Mouse (Mus musculus) adrenal gland (tissue): Measurements from ENCODE around the gene Hsp90aa1.
"Not testable (repeated sequence)": the region's sequence is repeated elsewhere in the genome, so short reads cannot be mapped to it uniquely, and the experiment has no call there.

Experiments used
- intact Hi-C: fragments of 180-260 bp; cut with DNase I; formaldehyde crosslinking; loops from one replicate; pipeline ENCODE4 v1.15.1; 2025
- long read RNA-seq, 2 experiments: library from polyadenylated mRNA; unstranded; transcript quantifications; one replicate each; pipeline ENCODE4 v2.0.0; 2020; ENCODE audit warnings: borderline replicate concordance in 1 of 2; ENCODE audit not compliant: insufficient replicate concordance in 1 of 2

Gene Hsp90aa1
- long read RNA-seq, experiment 1, transcript Hsp90aa1-206 (3 exons, 924 nt) = major isoform, 9 of 159 reads
- long read RNA-seq, experiment 1, partial matches to known transcripts = 145 of 159 reads
- long read RNA-seq, experiment 1, other reads (novel, unspliced or antisense) = 3 of 159 reads
- long read RNA-seq, experiment 2, transcript Hsp90aa1-206 (3 exons, 924 nt) = major isoform, 17 of 203 reads
- long read RNA-seq, experiment 2, partial matches to known transcripts = 177 of 203 reads
- long read RNA-seq, experiment 2, other reads (novel, unspliced or antisense) = 5 of 203 reads

DNA sequence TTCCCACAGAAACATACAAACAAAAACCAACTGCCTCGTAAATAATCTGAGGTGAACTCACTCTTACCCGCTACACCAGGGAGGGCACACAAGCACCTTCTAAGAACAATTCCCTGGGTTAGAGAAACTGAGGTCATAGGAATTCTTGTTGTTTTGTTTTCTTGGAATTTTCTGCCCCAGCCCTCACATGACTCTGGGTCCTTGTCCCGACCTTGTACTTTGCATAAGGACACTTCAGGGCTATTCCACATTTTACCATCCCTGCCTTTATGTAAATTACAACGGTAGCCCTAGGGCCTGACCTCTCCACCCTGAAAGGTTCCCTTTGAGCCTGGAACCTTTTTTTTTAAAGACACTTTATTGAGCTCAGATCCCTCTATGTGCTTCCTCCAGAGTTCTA, at the start of gene Hsp90aa1:
TSS of gene Hsp90aa1 (minus strand) at position 173 of the 400 bp plus-strand sequence.
- intact Hi-C loops = loop anchor here (5.0 to 10.0 kb wide), 2 partner anchors 105 to 248 kb away; no protein-coding TSS in a partner anchor

GRCm38 (mm10) chr12:110750770-110751439, 48.4 kb upstream of the Hsp90aa1 start:
- intact Hi-C loops = no loop called here

DNA sequence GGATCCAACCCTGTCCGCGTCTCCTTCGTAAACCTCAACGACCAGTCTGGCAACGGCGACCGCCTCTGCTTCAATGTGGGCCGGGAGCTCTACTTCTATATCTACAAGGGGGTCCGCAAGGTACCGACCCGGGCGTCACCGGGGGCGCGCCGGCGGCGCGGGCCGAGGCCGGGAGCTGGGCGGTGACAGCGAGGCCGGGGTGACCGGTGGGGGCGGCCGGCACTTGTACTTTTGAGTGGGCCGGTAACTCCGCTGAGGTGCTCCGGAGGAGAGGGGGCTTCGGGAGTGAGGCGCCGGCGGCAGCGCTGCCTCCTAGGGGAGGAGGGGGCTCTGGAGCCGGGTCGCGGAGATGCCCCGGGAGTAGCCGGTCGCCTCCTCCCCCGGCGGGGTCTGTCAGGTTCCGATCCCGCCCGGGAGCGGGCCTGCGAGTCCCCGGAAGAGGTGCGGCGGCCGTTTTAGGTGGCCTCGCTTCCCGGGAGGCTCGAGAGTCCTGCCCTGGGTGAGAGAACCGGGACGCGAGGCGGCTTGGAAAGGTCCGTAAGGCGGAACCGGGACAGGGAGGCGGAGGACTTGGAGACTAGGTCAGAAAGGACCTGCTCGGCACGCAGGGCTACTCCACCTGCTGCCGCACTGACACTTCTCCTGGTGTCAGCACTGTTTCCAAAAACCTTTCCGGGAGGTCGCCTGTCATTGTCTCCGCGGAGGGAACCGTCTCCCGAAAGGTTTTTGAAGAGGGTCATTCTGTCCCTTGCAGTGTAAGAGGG, 35.8 kb upstream of the Hsp90aa1 start:
- intact Hi-C loops = loop anchor here (2.0 to 5.0 kb wide), 2 partner anchors 34 to 102 kb away; partner anchors contain the start of gene Mok

DNA sequence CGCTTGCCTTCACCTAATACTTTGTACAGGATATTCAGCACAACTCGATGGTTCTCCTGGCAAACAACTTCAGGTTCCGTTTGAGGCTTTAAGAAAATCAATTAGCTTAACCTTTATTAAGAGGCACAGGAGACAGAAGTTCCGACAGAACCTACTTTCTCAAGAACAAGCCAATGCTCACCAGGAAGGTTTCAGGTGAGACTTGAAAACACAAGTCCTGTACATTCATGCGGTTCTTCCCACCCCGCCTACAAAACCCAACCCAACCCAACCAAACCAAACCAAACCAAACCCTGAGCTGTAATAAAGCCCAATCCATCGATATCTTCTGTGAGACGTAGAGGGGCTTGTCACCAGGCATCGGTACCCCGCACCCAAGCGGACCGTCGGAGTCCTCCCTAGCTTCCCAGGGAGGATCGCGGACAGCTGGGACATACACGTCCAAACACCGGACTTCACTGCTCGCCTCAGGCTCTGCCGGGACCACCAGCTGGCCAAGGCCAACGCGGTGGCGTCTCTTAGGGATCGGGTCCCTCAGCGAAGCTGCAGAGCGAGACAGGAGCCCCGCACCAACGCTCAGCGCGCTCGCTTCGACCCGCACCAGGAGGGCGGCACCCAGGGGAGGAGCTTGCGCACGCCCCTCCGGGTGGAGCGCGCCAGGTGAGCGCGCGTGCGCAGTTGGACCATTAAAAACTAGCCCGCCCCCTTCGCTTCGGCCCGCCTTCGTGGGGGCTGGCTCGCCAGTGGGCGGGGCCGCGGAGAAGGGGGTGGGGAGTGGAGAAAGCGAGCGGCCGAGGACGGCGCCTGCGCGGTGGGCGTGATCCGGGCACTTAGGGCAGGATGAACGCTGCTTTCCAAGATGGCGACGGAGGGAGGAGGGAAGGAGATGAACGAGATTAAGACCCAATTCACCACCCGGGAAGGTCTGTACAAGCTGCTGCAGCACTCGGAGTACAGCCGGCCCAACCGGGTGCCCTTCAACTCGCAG, 34.9 kb upstream of the Hsp90aa1 start, which contains the start of gene Wdr20:
TSS of gene Wdr20 (plus strand) at position 775 of the 988 bp plus-strand sequence.
- intact Hi-C loops = loop anchor here (2.0 to 5.0 kb wide), 2 partner anchors 35 to 103 kb away; partner anchors contain the start of gene Mok

- intact Hi-C loops = loop anchor here (5.0 kb wide), 1 partner anchor 36 kb away; no protein-coding TSS in a partner anchor
Observed at GRCm38 (mm10) chr12:110736641-110737040, 34.1 kb upstream of the Hsp90aa1 start.

DNA sequence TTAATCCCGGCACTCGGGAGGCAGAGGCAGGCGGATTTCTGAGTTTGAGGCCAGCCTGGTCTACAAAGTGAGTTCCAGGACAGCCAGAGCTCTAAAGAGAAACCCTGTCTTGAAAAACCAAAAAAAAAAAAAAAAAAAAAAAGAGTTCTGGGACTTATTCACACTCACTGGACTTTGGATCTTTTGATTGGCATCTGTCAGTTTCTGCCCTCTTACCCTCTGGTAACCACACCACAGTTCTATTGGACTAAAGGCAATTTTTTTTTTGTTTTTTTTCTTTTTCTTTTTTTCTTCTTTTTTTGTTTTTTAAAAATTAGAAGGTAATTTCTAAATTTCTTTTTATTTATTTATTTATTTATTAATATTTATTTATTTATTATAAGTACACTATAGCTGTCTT, 30.7 kb upstream of the Hsp90aa1 start:
- intact Hi-C loops = not testable (repeated sequence)

- intact Hi-C loops = no loop called here
Observed at GRCm38 (mm10) chr12:110726428-110726827, 23.9 kb upstream of the Hsp90aa1 start.

DNA sequence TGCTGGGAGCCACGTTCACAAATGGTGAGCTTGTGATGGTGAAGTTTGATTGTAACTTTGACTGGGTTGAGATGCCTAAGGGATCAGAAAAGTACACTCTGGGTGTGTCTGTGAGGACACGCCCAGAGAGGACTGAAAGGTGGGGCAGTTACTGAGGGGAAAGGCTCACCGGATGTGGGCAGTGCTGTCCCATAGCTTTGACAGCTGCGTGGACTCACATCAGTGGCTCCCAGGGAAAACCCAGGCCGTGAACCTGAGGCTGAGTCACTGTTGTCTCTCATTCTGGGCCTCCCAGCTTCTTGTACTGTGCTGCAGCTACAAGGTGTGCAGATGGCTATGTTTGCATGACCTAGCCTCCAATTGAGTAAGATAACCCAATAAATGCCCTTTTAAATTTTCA, 23.0 kb upstream of the Hsp90aa1 start:
- intact Hi-C loops = no loop called here

- intact Hi-C loops = no loop called here
Observed at GRCm38 (mm10) chr12:110725051-110725450, 22.5 kb upstream of the Hsp90aa1 start.

GRCm38 (mm10) chr12:110716004-110716403, 13.5 kb upstream of the Hsp90aa1 start:
- intact Hi-C loops = no loop called here

DNA sequence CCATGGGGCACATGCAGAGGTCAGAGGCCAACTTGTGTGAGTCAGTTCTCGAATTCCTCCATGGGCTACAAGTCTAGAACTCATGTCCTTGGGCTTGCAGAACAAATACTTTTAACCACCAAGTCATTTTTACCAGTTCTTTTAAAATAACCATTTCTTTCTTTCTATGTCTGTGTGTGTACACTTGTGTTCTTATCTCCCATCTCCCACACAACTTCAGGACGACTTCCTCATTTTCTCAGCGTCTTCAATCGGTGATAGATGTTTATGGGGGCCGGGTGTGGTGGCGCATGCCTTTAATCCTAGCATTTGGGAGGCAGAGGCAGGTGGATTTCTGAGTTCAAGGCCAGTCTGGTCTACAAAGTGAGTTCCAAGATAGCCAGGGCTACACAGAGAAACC, 11.7 kb upstream of the Hsp90aa1 start:
- intact Hi-C loops = no loop called here

DNA sequence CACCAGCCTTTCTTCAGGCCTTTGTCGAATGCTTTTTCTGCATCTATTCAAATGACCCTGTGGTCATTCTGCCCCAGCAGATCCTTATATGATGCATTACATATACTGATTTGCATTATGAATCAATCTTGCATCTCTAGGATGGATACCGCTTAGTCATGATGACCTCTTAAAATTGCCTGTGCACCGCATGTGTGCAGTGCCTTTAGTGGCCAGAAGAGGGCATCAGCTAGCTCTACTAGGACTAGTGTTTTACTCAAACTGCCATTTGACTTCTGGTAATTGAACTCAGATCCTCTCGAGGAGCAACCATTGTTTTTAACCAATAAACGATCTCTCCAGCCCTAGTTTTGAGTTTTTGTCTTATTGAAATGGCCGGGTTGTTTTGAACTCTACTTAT, 11.3 kb upstream of the Hsp90aa1 start:
- intact Hi-C loops = no loop called here

- intact Hi-C loops = no loop called here
Observed at GRCm38 (mm10) chr12:110711270-110711669, 8.7 kb upstream of the Hsp90aa1 start.

DNA sequence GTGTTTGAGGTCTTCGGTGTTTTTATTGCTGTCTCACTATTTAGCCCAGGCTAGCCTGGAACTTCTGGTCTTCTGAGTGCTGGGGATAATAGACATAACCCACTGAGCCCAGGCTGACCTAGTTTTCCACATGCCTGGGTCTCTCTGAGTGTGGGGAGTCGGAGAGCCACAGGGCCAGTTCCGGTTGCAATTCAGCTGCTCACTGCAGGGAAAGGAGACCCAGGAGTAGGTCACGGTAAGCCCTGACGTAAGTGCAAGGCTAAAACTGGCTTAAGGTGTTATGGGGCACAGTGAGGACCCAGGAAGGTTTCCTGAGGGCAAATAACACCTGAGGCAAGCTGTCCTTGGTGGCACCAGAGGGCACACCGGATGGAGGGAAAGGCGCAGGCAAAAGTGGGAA, 4.9 kb upstream of the Hsp90aa1 start:
- intact Hi-C loops = loop anchor here (10.0 kb wide), 1 partner anchor 253 kb away; no protein-coding TSS in a partner anchor

- intact Hi-C loops = loop anchor here (10.0 kb wide), 1 partner anchor 252 kb away; no protein-coding TSS in a partner anchor
Observed at GRCm38 (mm10) chr12:110706337-110707231, 4.1 kb upstream of the Hsp90aa1 start.

GRCm38 (mm10) chr12:110705419-110705818, 2.9 kb upstream of the Hsp90aa1 start:
- intact Hi-C loops = loop anchor here (10.0 kb wide), 1 partner anchor 251 kb away; no protein-coding TSS in a partner anchor

DNA sequence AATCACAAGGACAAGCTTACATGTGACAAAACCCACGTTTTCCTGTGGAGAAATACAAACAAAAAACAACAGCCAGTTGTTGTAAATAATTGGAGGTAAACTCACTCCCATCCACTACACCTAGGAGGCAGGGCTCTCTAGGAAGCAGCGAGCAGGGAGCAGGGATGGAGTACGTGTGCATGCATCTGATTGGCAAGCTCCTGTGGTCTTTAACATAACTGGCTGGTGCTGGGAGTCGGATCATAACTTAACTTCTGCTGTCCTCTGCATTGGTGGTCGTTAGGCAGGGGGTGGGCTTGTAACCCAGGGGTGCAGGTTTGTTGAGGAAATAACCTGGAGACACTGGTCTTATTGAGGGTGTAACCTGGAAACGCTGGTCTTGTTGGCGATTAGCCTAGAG, 1.2 kb upstream of the Hsp90aa1 start:
- intact Hi-C loops = loop anchor here (5.0 to 10.0 kb wide), 2 partner anchors 106 to 249 kb away; no protein-coding TSS in a partner anchor

DNA sequence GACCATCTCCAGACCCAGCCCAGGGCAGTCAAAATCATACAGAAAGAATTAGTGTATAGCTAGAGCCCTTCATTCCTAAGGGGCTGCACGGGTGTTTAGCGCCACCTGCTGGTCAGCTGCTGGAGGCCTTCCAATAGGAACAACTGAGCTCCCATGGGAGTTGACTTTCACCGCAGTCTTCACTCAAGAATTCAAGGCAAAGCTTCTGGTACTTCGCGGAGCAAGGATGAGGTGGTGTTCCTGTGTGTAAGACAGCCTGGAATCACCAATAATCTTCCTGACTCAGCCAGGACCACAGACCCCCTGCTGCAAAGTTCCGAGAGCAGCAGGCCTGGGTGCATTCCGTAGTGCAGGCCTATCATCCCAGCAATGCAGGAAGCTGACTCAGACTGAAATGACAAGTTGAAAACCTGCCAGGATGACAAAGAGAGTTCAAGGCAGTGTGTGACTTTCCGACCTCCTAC, 512 bp upstream of the Hsp90aa1 start:
- intact Hi-C loops = loop anchor here (5.0 to 10.0 kb wide), 2 partner anchors 106 to 248 kb away; no protein-coding TSS in a partner anchor

- intact Hi-C loops = loop anchor here (5.0 to 10.0 kb wide), 2 partner anchors 104 to 247 kb away; no protein-coding TSS in a partner anchor
Observed at GRCm38 (mm10) chr12:110701363-110701762, 1.2 kb downstream of the Hsp90aa1 start.
